Mouse (Mus musculus) lung, adult 2 months (tissue): ENCODE measurements at regions not wholly inside any gene's neighbourhood (a gene's known extent, or its start where the extent isn't known, plus 50 kb on each side); places are given as distances from the start of the nearest gene placed in this dataset.

Source experiments
- DNase-seq: peaks from one replicate; pipeline ENCODE4 v3.0.0; 2022
- H3K4me1 ChIP-seq: fragments of 200-500 bp; 2 replicates; pipeline ENCODE4 v1.6.1; 2011; ENCODE audit warnings: low read length; ENCODE audit not compliant: control insufficient read depth, insufficient read depth
- H3K4me3 ChIP-seq: fragments of 200-500 bp; replicated peaks from 2 replicates; pipeline ENCODE3; 2011; ENCODE audit warnings: low read depth, mild to moderate bottlenecking, control low read depth, low read length; ENCODE audit errors: extremely low read depth
- CTCF ChIP-seq: fragments of 200-500 bp; IDR thresholded peaks from 2 replicates; pipeline ENCODE4 v1.5.1; 2011; ENCODE audit warnings: mild to moderate bottlenecking, low read length, control low read depth; ENCODE audit not compliant: insufficient read depth
- POLR2A ChIP-seq: fragments of 200-500 bp; IDR thresholded peaks from 2 replicates; pipeline ENCODE4 v1.6.1; 2011; ENCODE audit warnings: low read depth, mild to moderate bottlenecking, control low read depth, low read length, borderline replicate concordance; ENCODE audit errors: extremely low read depth
- WGBS: fragments of 180-500 bp; shearing (Covaris S2); methylation state at CpG from one replicate; pipeline ENCODE4 v1.1.7; 2018; 5-methylcytosine and 5-hydroxymethylcytosine counted together

DNA sequence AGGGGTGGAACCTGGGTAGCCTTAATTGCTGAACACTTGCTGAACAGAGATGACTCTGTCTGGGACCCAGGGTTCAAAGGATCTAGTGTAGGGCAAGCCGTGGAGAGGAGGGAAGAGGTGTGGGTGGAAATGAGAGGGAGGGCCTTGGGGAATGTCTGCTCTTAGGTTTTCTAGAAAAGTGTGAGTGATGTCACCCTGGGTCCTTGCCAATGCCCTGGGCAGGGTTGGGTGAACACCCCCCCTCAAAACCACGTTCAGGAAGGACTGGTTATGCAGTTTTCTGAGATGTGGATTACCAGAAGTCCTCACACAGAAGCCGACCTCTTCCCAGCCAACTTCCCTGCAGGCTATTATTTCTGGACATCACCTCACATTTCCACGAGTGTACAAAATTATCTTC, 252.4 kb upstream of the Habp2 start:
- DNase-seq: no peak
- no peak overlapping the region for H3K4me3 ChIP-seq
- 56% methylated on average over 4 of the region's 4 CpGs for WGBS
- H3K4me1 ChIP-seq: no peaks in the 10 kb centered on the region
- TF ChIP-seq POLR2A: no peak
- TF ChIP-seq CTCF: no peak

- Histone ChIP-seq H3K4me1 (no peaks in the 10 kb centered on the region), H3K4me3 (no peak overlapping the region)
- TF ChIP-seq POLR2A (no peak), CTCF (no peak)
- no peak for DNase-seq
- WGBS: 86% methylated on average over 3 of the region's 3 CpGs
Measured at GRCm38 (mm10) chr19:56037584-56037983, 249.4 kb upstream of the Habp2 start.

DNA sequence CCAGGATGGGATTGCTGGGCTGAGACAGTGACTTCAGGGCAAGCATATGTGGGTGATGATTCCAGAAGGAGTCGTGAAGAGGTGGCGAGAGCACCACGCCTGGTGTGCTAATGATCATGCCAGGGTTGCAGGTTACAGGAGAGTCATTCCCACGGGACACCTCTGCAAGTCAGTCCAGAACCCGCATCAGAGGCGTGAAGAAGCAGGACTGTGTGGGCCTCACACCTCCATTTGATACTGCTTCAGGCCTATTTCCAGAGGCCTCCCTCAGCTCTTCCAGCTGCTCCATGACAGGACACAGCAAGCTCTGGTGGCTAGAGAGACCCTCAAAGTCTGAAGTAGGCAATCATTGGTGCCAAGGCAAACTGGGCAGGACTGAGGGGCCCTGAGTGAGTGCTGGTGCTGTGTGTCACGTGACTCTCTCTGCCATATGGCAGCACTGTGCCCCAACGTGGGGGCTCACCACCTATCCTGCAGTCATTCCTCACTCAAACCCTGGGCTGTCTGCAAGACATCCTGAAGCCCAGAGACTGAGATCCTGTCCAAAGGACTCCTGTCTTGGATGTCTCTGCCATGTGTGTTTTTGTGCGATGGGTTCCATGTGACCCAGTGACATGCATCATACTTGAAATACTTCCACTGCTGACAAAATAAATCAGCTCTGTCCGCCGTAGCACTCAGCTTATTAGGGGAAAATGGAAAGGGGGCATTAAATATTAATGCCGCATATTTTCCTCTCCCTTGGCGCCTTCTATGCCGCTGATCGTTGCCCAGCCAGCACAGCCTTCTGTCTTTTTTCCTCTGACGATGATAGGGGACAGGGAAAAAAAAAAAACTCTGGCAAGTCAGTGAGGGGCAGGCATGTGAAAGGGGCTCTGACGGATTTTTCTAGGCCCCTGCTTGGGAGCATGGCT, 247.6 kb upstream of the Habp2 start:
- Histone ChIP-seq H3K4me1 (no peaks in the 10 kb centered on the region), H3K4me3 (no peak overlapping the region)
- 84% methylated on average over 17 of the region's 17 CpGs for WGBS
- DNase-seq: no peak
- TF ChIP-seq POLR2A (no peak), CTCF (no peak)

GRCm38 (mm10) chr19:56041930-56042329, 245.0 kb upstream of the Habp2 start:
- WGBS: 85% methylated on average over 3 of the region's 3 CpGs
- no peak for DNase-seq
- H3K4me1 ChIP-seq: no peaks in the 10 kb centered on the region
- no peak overlapping the region for H3K4me3 ChIP-seq
- TF ChIP-seq CTCF: no peak
- TF ChIP-seq POLR2A: no peak

DNA sequence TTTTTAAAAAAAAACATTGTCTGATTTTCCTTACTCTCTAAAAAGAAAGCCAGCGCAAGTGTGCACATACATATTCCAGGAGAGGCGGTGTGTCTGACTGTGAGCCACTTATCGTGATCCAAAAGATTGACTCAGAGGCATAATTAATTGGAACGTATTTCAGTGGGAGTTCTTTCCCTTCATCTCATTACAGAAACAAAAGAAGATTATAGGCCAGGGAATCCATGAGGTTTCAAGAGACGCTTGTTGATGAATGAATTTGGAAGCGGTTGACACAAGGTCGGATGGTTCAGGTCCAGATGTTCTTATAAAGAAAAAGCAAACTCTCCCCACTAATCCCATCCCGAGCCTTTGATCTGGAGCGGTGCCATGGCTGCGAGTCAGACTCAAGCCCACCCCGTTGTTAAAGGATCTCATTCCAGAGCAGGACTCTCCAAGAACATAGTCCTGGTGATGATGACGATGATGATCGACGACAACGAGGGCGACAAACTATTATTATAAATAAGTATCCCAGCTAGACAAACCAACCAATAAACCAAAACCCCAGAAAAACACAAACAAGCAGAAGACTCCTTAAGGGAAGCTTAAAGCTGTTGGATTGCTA, 240.1 kb upstream of the Habp2 start:
- no peak for DNase-seq
- 82% methylated on average over 16 of the region's 16 CpGs for WGBS
- TF ChIP-seq POLR2A (no peak), CTCF (no peak)
- Histone ChIP-seq H3K4me3 (no peak overlapping the region), H3K4me1 (no peaks in the 10 kb centered on the region)

GRCm38 (mm10) chr19:56054186-56054585, 232.8 kb upstream of the Habp2 start:
- TF ChIP-seq POLR2A (no peak), CTCF (no peak)
- Histone ChIP-seq H3K4me1 (no peaks in the 10 kb centered on the region), H3K4me3 (no peak overlapping the region)
- DNase-seq: no peak
- WGBS: 81% methylated on average over 8 of the region's 8 CpGs

DNA sequence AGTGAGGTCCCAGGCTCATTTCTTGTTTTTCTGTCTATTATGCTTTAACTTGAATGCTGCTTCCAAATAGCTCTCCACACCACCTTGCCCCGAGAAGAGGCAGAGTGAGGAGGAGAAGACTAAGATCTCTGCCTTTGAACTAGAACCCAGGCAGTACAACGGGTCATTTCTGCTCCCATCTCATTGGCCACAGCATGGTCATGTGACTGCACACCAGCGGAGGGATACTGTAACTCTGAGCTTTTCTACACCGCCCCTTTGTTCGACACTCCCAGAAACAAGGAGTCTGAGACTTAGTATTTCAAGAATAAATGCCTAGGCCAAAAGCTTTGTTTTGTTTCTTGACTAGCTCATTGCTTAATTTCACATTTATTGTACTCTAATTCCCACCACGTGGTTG, 230.5 kb upstream of the Habp2 start:
- TF ChIP-seq POLR2A (no peak), CTCF (no peak)
- DNase-seq: no peak
- 87% methylated on average over 6 of the region's 6 CpGs for WGBS
- Histone ChIP-seq H3K4me1 (no peaks in the 10 kb centered on the region), H3K4me3 (no peak overlapping the region)

DNA sequence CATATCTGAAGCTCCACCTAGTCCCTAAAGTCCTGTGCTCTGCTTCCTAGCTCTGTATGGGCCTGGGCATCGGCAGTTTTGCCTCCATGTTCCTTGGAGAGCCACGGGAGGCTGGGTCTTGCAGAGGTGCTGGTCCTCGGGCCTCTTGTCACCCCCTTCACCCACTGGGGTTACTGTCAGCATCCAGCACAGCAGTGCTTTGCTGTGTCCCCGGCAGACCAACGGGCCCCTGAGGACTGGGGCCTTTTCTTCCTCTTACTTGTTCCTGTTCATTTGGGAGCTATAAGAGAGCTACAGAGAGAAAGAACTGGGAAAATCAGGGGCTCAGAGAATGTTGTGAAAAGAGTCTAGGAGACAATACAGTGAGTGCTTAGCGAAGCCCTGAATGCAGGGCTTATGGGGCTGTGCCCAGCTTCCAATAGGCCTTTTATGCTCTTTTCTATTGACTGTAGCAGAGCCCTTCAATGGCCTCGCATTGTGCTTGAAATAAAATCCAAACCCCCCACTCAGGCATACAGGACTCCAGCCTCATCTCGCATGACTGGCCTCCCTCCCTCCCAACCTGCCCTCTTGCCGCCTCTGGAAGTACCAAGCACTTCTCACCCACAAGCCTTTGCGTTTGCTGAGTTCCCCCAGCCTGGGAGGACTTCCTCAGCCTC, 224.9 kb upstream of the Habp2 start:
- TF ChIP-seq CTCF: no peak
- no peak for TF ChIP-seq POLR2A
- no peak for DNase-seq
- Histone ChIP-seq H3K4me1 (no peaks in the 10 kb centered on the region), H3K4me3 (no peak overlapping the region)
- 75% methylated on average over 10 of the region's 10 CpGs for WGBS

DNA sequence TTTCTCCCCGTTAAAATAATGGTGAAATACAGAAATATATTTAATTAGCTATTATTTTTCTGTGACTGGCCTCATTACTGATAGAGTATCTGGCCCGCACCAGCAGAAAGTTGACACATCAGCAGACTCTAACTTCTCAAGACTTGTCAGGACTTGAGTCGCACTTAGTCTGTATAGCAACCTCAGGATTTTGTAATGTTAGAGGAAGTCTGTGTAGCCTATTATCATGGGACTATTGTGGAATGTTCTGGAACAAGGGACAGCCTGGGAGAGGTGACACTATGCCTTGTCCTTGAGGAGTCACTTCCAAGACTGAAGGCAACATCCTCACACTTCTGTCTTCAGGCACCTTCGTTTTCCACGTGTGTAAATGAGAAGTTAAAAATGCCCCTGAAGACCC, 223.8 kb upstream of the Habp2 start:
- H3K4me3 ChIP-seq: no peak overlapping the region
- TF ChIP-seq CTCF (no peak), POLR2A (no peak)
- no peak for DNase-seq
- H3K4me1 ChIP-seq: no peaks in the 10 kb centered on the region
- 74% methylated on average over 5 of the region's 5 CpGs for WGBS

DNA sequence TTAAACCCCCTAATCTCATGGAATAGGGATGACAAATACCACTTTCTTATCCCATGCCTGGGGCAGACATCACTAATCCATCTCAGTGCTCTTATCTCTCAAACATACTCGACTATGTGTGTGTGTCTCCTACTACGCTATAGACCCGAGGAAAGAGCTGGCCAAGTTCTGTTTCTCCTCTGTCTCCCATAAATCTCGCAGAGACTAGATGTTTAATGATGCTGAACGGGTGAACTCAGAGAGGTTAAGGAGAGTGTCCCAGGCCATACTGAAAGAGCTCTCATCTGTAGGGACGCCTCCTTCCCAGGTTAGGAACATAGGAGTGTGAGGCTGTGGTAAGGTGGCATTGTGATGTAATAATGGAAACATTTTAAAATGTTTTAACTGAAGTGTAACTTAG, 221.2 kb upstream of the Habp2 start:
- 64% methylated on average over 6 of the region's 6 CpGs for WGBS
- TF ChIP-seq CTCF (no peak), POLR2A (no peak)
- 0 out of 2 replicates have a peak, but pooled peaks cover 3% of the 10 kb centered on the region for H3K4me1 ChIP-seq
- H3K4me3 ChIP-seq: no peak overlapping the region
- DNase-seq: no peak
